Mouse (Mus musculus) small intestine, adult 2 months (tissue): ENCODE data around the gene Fosl2.

ENCODE experiments used
- CTCF ChIP-seq: fragments of 200-500 bp; IDR thresholded peaks from 2 replicates; pipeline ENCODE4 v1.5.1; 2012; ENCODE audit warnings: low read depth, mild to moderate bottlenecking, control low read depth, inconsistent platforms, low read length, moderate library complexity, mixed read lengths; ENCODE audit not compliant: insufficient replicate concordance, insufficient read length; ENCODE audit errors: extremely low read depth
- POLR2A ChIP-seq: fragments of 200-500 bp; IDR thresholded peaks from 2 replicates; pipeline ENCODE4 v1.6.1; 2012; ENCODE audit warnings: low read depth, mild to moderate bottlenecking, control low read depth, inconsistent platforms, low read length, moderate library complexity

- no peak for TF ChIP-seq CTCF
- no peak for TF ChIP-seq POLR2A
These were observed 58.6 kb downstream of the Fosl2 start for GRCm38 (mm10) chr5:32194236-32194635.
